Mouse (Mus musculus): ENCODE measurements around the gene Mia3. TPM values are rescaled to one million over a fixed set of nuclear protein-coding genes. Genes with fewer than 3 reads are reported as not detected.
"Not testable (repeated sequence)": the region's sequence is repeated elsewhere in the genome, so short reads cannot be mapped to it uniquely, and the experiment has no call there.

Mia3 gene
- polyA plus RNA-seq (2014; fragmentation: Nextera tagmentation; extraction: Ambion mirVana) = 71.9 and 76.2 TPM in 2 replicates

- 1% methylated on average over 50 of the region's 51 CpGs for WGBS
These were observed at the start of gene Mia3 for GRCm38 (mm10) chr1:183369427-183370014. Gene Mia3 (minus strand): TSS chr1:183369553.

GRCm38 (mm10) chr1:183417873-183418272 is 48.5 kb upstream of the Mia3 start, which contains the start of gene Hhipl2:
Gene Hhipl2 (plus strand): TSS chr1:183418215.
- Histone ChIP-seq H3K4me3 (ENCODE audit: control insufficient read depth in 1 of 2, insufficient read depth in 1 of 2, low read depth in 1 of 2, low read length in 2 of 2) (no peak within 1 kb of the TSS), H3K36me3 (ENCODE audit: control insufficient read depth, insufficient read depth, low read length) (no peaks in the 10 kb centered on the region), H3K9ac (ENCODE audit: low read length) (no peak within 1 kb of the TSS), H3K9me3 (ENCODE audit: control insufficient read depth, low read length) (no peaks in the 10 kb centered on the region), H3K4me1 (ENCODE audit: control insufficient read depth in 2 of 2, insufficient read depth in 2 of 2, low read length in 2 of 2) (no peaks in the 10 kb centered on the region), H3K27ac (replicated peaks in 1 of 2; ENCODE audit: control insufficient read depth in 1 of 2, insufficient read depth in 1 of 2, low read depth in 2 of 2, low read length in 2 of 2) (no peak within 1 kb of the TSS), H3K27me3 (ENCODE audit: control insufficient read depth, insufficient read depth, low read length) (no peaks in the 10 kb centered on the region), H3K4me2 (ENCODE audit: low read length) (no peak within 1 kb of the TSS)
- WGBS = 64% methylated on average over 12 of the region's 12 CpGs
- no peak for ATAC-seq (ENCODE audit: insufficient number of reproducible peaks, insufficient read depth, low FRiP score, low read depth)

More at GRCm38 (mm10) chr1:183369427-183370014, at the start of gene Mia3:
- peak within 1 kb of the TSS; percentile 95 for H3K4me2 ChIP-seq (ENCODE audit: low read length)
- H3K9ac ChIP-seq (ENCODE audit: low read length) = peak within 1 kb of the TSS; percentile 88
- peak within 1 kb of the TSS; percentile 88 to 95 for H3K4me3 ChIP-seq (ENCODE audit: control insufficient read depth in 1 of 2, insufficient read depth in 1 of 2, low read depth in 1 of 2, low read length in 2 of 2)
- peak within 1 kb of the TSS; percentile 42 to 61 for H3K27ac ChIP-seq (replicated peaks in 1 of 2; ENCODE audit: control insufficient read depth in 1 of 2, insufficient read depth in 1 of 2, low read depth in 2 of 2, low read length in 2 of 2)
- peak; percentile 97 for ATAC-seq (ENCODE audit: insufficient number of reproducible peaks, insufficient read depth, low FRiP score, low read depth)
- H3K9me3 ChIP-seq (ENCODE audit: control insufficient read depth, low read length) = peaks cover under 1% of the 10 kb centered on the region; the same call in 1 of the 2 replicates
- H3K36me3 ChIP-seq (ENCODE audit: control insufficient read depth, insufficient read depth, low read length) = peaks cover 15% of the 10 kb centered on the region
- H3K4me1 ChIP-seq (ENCODE audit: control insufficient read depth in 2 of 2, insufficient read depth in 2 of 2, low read length in 2 of 2) = peaks cover 6 to 7% of the 10 kb centered on the region in 2 experiments; a peak in 3 of 4 replicates
- no peaks in the 10 kb centered on the region for H3K27me3 ChIP-seq (ENCODE audit: control insufficient read depth, insufficient read depth, low read length)

GRCm38 (mm10) chr1:183414081-183414727 is 44.9 kb upstream of the Mia3 start:
- H3K4me1 ChIP-seq (ENCODE audit: control insufficient read depth in 2 of 2, insufficient read depth in 2 of 2, low read length in 2 of 2) = no peaks in the 10 kb centered on the region
- no peak overlapping the region for H3K9ac ChIP-seq (ENCODE audit: low read length)
- H3K4me3 ChIP-seq (ENCODE audit: control insufficient read depth in 1 of 2, insufficient read depth in 1 of 2, low read depth in 1 of 2, low read length in 2 of 2) = no peak overlapping the region
- no peaks in the 10 kb centered on the region for H3K27me3 ChIP-seq (ENCODE audit: control insufficient read depth, insufficient read depth, low read length)
- WGBS = 87% methylated on average over 15 of the region's 15 CpGs
- H3K9me3 ChIP-seq (ENCODE audit: control insufficient read depth, low read length) = no peaks in the 10 kb centered on the region
- no peak overlapping the region for H3K4me2 ChIP-seq (ENCODE audit: low read length)
- H3K27ac ChIP-seq (replicated peaks in 1 of 2; ENCODE audit: control insufficient read depth in 1 of 2, insufficient read depth in 1 of 2, low read depth in 2 of 2, low read length in 2 of 2) = no peak overlapping the region
- peaks cover 28% of the 10 kb centered on the region for H3K36me3 ChIP-seq (ENCODE audit: control insufficient read depth, insufficient read depth, low read length)
- no peak for ATAC-seq (ENCODE audit: insufficient number of reproducible peaks, insufficient read depth, low FRiP score, low read depth)

GRCm38 (mm10) chr1:183403396-183403795 is 34.0 kb upstream of the Mia3 start:
- no peak overlapping the region for H3K27ac ChIP-seq (replicated peaks in 1 of 2; ENCODE audit: control insufficient read depth in 1 of 2, insufficient read depth in 1 of 2, low read depth in 2 of 2, low read length in 2 of 2)
- no peak overlapping the region for H3K4me3 ChIP-seq (ENCODE audit: control insufficient read depth in 1 of 2, insufficient read depth in 1 of 2, low read depth in 1 of 2, low read length in 2 of 2)
- H3K36me3 ChIP-seq (ENCODE audit: control insufficient read depth, insufficient read depth, low read length) = peaks cover 74% of the 10 kb centered on the region
- no peaks in the 10 kb centered on the region for H3K9me3 ChIP-seq (ENCODE audit: control insufficient read depth, low read length)
- 93% methylated on average over 3 of the region's 3 CpGs for WGBS
- no peak overlapping the region for H3K9ac ChIP-seq (ENCODE audit: low read length)
- H3K4me2 ChIP-seq (ENCODE audit: low read length) = no peak overlapping the region
- no peaks in the 10 kb centered on the region for H3K27me3 ChIP-seq (ENCODE audit: control insufficient read depth, insufficient read depth, low read length)
- no peaks in the 10 kb centered on the region for H3K4me1 ChIP-seq (ENCODE audit: control insufficient read depth in 2 of 2, insufficient read depth in 2 of 2, low read length in 2 of 2)
- ATAC-seq (ENCODE audit: insufficient number of reproducible peaks, insufficient read depth, low FRiP score, low read depth) = no peak

GRCm38 (mm10) chr1:183388426-183389406 is 19.4 kb upstream of the Mia3 start, which contains the start of gene Taf1a:
Gene Taf1a (plus strand): TSS chr1:183388981.
- Histone ChIP-seq H3K4me2 (ENCODE audit: low read length) (peak within 1 kb of the TSS; percentile 78), H3K36me3 (ENCODE audit: control insufficient read depth, insufficient read depth, low read length) (peaks cover 20% of the 10 kb centered on the region), H3K27ac (replicated peaks in 1 of 2; ENCODE audit: control insufficient read depth in 1 of 2, insufficient read depth in 1 of 2, low read depth in 2 of 2, low read length in 2 of 2) (peak within 1 kb of the TSS; percentile 13 to 37; a peak in 2 of 4 replicates), H3K9ac (ENCODE audit: low read length) (peak within 1 kb of the TSS; percentile 67), H3K9me3 (ENCODE audit: control insufficient read depth, low read length) (no peaks in the 10 kb centered on the region; the same call in 1 of the 2 replicates), H3K27me3 (ENCODE audit: control insufficient read depth, insufficient read depth, low read length) (peaks cover 14% of the 10 kb centered on the region; the same call in 1 of the 2 replicates), H3K4me3 (ENCODE audit: control insufficient read depth in 1 of 2, insufficient read depth in 1 of 2, low read depth in 1 of 2, low read length in 2 of 2) (peak within 1 kb of the TSS; percentile 61 to 72), H3K4me1 (ENCODE audit: control insufficient read depth in 2 of 2, insufficient read depth in 2 of 2, low read length in 2 of 2) (peaks cover 4 to 6% of the 10 kb centered on the region in 2 experiments)
- WGBS = 6% methylated on average over 44 of the region's 44 CpGs
- ATAC-seq (ENCODE audit: insufficient number of reproducible peaks, insufficient read depth, low FRiP score, low read depth) = peak; percentile 96

GRCm38 (mm10) chr1:183387421-183387820 is 18.1 kb upstream of the Mia3 start:
- WGBS = 84% methylated on average over 3 of the region's 3 CpGs

GRCm38 (mm10) chr1:183382621-183383020 is 13.3 kb upstream of the Mia3 start:
- Histone ChIP-seq H3K4me3 (ENCODE audit: control insufficient read depth in 1 of 2, insufficient read depth in 1 of 2, low read depth in 1 of 2, low read length in 2 of 2) (no peak overlapping the region), H3K9me3 (ENCODE audit: control insufficient read depth, low read length) (peaks cover 3% of the 10 kb centered on the region; the same call in 1 of the 2 replicates), H3K9ac (ENCODE audit: low read length) (no peak overlapping the region), H3K27ac (replicated peaks in 1 of 2; ENCODE audit: control insufficient read depth in 1 of 2, insufficient read depth in 1 of 2, low read depth in 2 of 2, low read length in 2 of 2) (no peak overlapping the region), H3K4me1 (ENCODE audit: control insufficient read depth in 2 of 2, insufficient read depth in 2 of 2, low read length in 2 of 2) (no peaks in the 10 kb centered on the region), H3K36me3 (ENCODE audit: control insufficient read depth, insufficient read depth, low read length) (no peaks in the 10 kb centered on the region), H3K27me3 (ENCODE audit: control insufficient read depth, insufficient read depth, low read length) (peaks cover 18% of the 10 kb centered on the region; the same call in 1 of the 2 replicates), H3K4me2 (ENCODE audit: low read length) (no peak overlapping the region)
- no peak for ATAC-seq (ENCODE audit: insufficient number of reproducible peaks, insufficient read depth, low FRiP score, low read depth)
- WGBS = 83% methylated on average over 2 of the region's 2 CpGs

More at GRCm38 (mm10) chr1:183387421-183387820, 18.1 kb upstream of the Mia3 start:
- not testable (repeated sequence) for H3K4me3 ChIP-seq (ENCODE audit: control insufficient read depth in 1 of 2, insufficient read depth in 1 of 2, low read depth in 1 of 2, low read length in 2 of 2); H3K9ac ChIP-seq (ENCODE audit: low read length); H3K27ac ChIP-seq (replicated peaks in 1 of 2; ENCODE audit: control insufficient read depth in 1 of 2, insufficient read depth in 1 of 2, low read depth in 2 of 2, low read length in 2 of 2); H3K9me3 ChIP-seq (ENCODE audit: control insufficient read depth, low read length); H3K4me2 ChIP-seq (ENCODE audit: low read length); H3K4me1 ChIP-seq (ENCODE audit: control insufficient read depth in 2 of 2, insufficient read depth in 2 of 2, low read length in 2 of 2); ATAC-seq (ENCODE audit: insufficient number of reproducible peaks, insufficient read depth, low FRiP score, low read depth)
- H3K27me3 ChIP-seq (ENCODE audit: control insufficient read depth, insufficient read depth, low read length) = peaks cover 18% of the 10 kb centered on the region; the same call in 1 of the 2 replicates
- peaks cover 15% of the 10 kb centered on the region for H3K36me3 ChIP-seq (ENCODE audit: control insufficient read depth, insufficient read depth, low read length)
